ENCODE assay signal across 8 mouse cellular contexts in genomic region chr7:75780812-75781211, GRCm38 (mm10).
DNase-seq lines count a peak whose midpoint lies in the region; ATAC-seq and TF ChIP-seq lines count a peak whose summit lies in the region.

No protein-coding gene starts in this region.

- no peak for TF ChIP-seq EP300 in ES-Bruce4 (IDR thresholded peaks at IDR 0.05; ENCODE audit: insufficient read depth, low read depth, low read length)
- TF ChIP-seq EP300 in liver, postnatal 0 days (IDR thresholded peaks at IDR 0.05; ENCODE audit: low read depth), result no peak

- no peaks in the 10 kb centered on the region for H3K36me3 ChIP-seq in kidney, adult 2 months (ENCODE audit: control insufficient read depth, insufficient read depth, low read length)
- peaks cover 45% of the 10 kb centered on the region for H3K36me3 ChIP-seq in ES-Bruce4 (ENCODE audit: control insufficient read depth, insufficient read depth, low read length, poor library complexity, severe bottlenecking)
- peaks cover 32% of the 10 kb centered on the region for H3K36me3 ChIP-seq in heart, embryonic 15.5 days
- H3K36me3 ChIP-seq in liver, postnatal 0 days (replicated peaks; ENCODE audit: insufficient read depth, low read length), result peaks cover 39% of the 10 kb centered on the region

- peaks cover 23% of the 10 kb centered on the region for H3K9me3 ChIP-seq in ES-Bruce4 (replicated peaks; ENCODE audit: control insufficient read depth, insufficient read depth, low read length, poor library complexity, severe bottlenecking)
- H3K9me3 ChIP-seq in heart, embryonic 15.5 days (replicated peaks), result no peaks in the 10 kb centered on the region
- H3K9me3 ChIP-seq in liver, postnatal 0 days (ENCODE audit: low read length), result no peaks in the 10 kb centered on the region

- H3K9ac ChIP-seq in ES-Bruce4 (ENCODE audit: low read depth, poor library complexity, severe bottlenecking), result peak overlapping the region; percentile 99
- peak overlapping the region; percentile 73; the same call in 1 of the 2 replicates for H3K9ac ChIP-seq in heart, embryonic 15.5 days
- peak overlapping the region; percentile 52; the same call in 1 of the 2 replicates for H3K9ac ChIP-seq in liver, postnatal 0 days (replicated peaks)

- no peak for TF ChIP-seq POLR2A in kidney, adult 2 months (IDR thresholded peaks at IDR 0.05; ENCODE audit: low read depth, low read length)
- TF ChIP-seq POLR2A in ES-Bruce4 (IDR thresholded peaks at IDR 0.05; ENCODE audit: insufficient read depth, low read length), result no peak

- peaks cover 3% of the 10 kb centered on the region; the same call in 1 of the 2 replicates for H3K4me1 ChIP-seq in kidney, adult 2 months (ENCODE audit: control insufficient read depth, insufficient read depth, low read length)
- peaks cover 3% of the 10 kb centered on the region for H3K4me1 ChIP-seq in ES-Bruce4 (ENCODE audit: control insufficient read depth, insufficient read depth, low read length)
- peaks cover 13% of the 10 kb centered on the region for H3K4me1 ChIP-seq in heart, embryonic 15.5 days (replicated peaks)
- H3K4me1 ChIP-seq in liver, postnatal 0 days (ENCODE audit: insufficient read depth), result peaks cover 5% of the 10 kb centered on the region; the same call in 1 of the 2 replicates

- peak; percentile 25; the same call in 1 of the 2 replicates for ATAC-seq in heart, embryonic 15.5 days (replicated peaks; ENCODE audit: insufficient number of reproducible peaks, insufficient read depth, low FRiP score, low read depth)
- ATAC-seq in liver, postnatal 0 days, result no peak
- ATAC-seq in granulocyte monocyte progenitor cell, adult 5-6 weeks (replicated peaks; ENCODE audit: poor library complexity, severe bottlenecking), result no peak
- ATAC-seq in erythroid progenitor cell, adult 5-6 weeks (replicated peaks; ENCODE audit: low FRiP score, poor library complexity, severe bottlenecking), result no peak

- 14% methylated on average over 5 of the region's 5 CpGs for WGBS in kidney, adult 2 months
- 18% methylated on average over 3 of the region's 5 CpGs for WGBS in heart, embryonic 15.5 days
- 24% methylated on average over 2 of the region's 5 CpGs for WGBS in liver, postnatal 0 days (ENCODE audit: insufficient replicate concordance)

- DNase-seq in kidney, adult 2 months, result no peak
- DNase-seq in kidney, postnatal 25 days, result no peak
- DNase-seq in liver, postnatal 0 days, result no peak
- no peak for DNase-seq in right cerebral cortex, postnatal 10 days (ENCODE audit: low spot score in 2 of 2)

- H3K4me3 ChIP-seq in kidney, adult 2 months (ENCODE audit: insufficient read depth, low read depth, low read length), result peak overlapping the region; percentile 27; the same call in 1 of the 2 replicates
- peak overlapping the region; percentile 72 for H3K4me3 ChIP-seq in ES-Bruce4 (ENCODE audit: low read depth, low read length)
- peak overlapping the region; percentile 72 for H3K4me3 ChIP-seq in heart, embryonic 15.5 days
- peak overlapping the region; percentile 55 for H3K4me3 ChIP-seq in liver, postnatal 0 days (ENCODE audit: low read depth, low read length)

- no peaks in the 10 kb centered on the region for H3K27me3 ChIP-seq in kidney, adult 2 months (replicated peaks; ENCODE audit: control insufficient read depth, insufficient read depth, low read length)
- no peaks in the 10 kb centered on the region for H3K27me3 ChIP-seq in ES-Bruce4 (ENCODE audit: control insufficient read depth, insufficient read depth, low read length, poor library complexity, severe bottlenecking)
- H3K27me3 ChIP-seq in heart, embryonic 15.5 days, result no peaks in the 10 kb centered on the region
- no peaks in the 10 kb centered on the region for H3K27me3 ChIP-seq in liver, postnatal 0 days (ENCODE audit: insufficient read depth, low read length)

- no peak overlapping the region for H3K27ac ChIP-seq in kidney, adult 2 months (ENCODE audit: insufficient read depth, low read depth, low read length)
- H3K27ac ChIP-seq in ES-Bruce4 (ENCODE audit: insufficient read depth, low read length), result peak overlapping the region; percentile 70
- peak overlapping the region; percentile 70 for H3K27ac ChIP-seq in heart, embryonic 15.5 days
- H3K27ac ChIP-seq in liver, postnatal 0 days (ENCODE audit: low read depth), result no peak overlapping the region

- H3K4me2 ChIP-seq in heart, embryonic 15.5 days, result peak overlapping the region; percentile 67
- peak overlapping the region; percentile 65 for H3K4me2 ChIP-seq in liver, postnatal 0 days (ENCODE audit: low read depth, low read length)

- TF ChIP-seq CTCF in kidney, adult 2 months (conservative IDR thresholded peaks at IDR 0.05; ENCODE audit: insufficient read depth, insufficient read length, low read depth, low read length), result no peak
- TF ChIP-seq CTCF in ES-Bruce4 (IDR thresholded peaks at IDR 0.05; ENCODE audit: low read depth, low read length), result no peak
- TF ChIP-seq CTCF in liver, postnatal 0 days (IDR thresholded peaks at IDR 0.05; ENCODE audit: low read depth), result no peak

Comparison
In these comparisons a context has a peak if more than half of its experiments do, and no peak if none do; other contexts are left out.
1. H3K27ac ChIP-seq: peak in ES-Bruce4 (single experiment) and heart, embryonic 15.5 days (single experiment); none in kidney, adult 2 months (single experiment) and liver, postnatal 0 days (single experiment).
2. Peak in every context shown above with its lines, with median percentiles within 50 percentile points of each other: H3K4me3 ChIP-seq and H3K9ac ChIP-seq.